In genomic region chr3:65665977-65666766, GRCm38 (mm10) we compare ENCODE assay signal across 9 mouse cellular contexts. TPM values are rescaled to one million over a fixed set of nuclear protein-coding genes. Genes with fewer than 3 reads are reported as not detected.
DNase-seq lines count a peak whose midpoint lies in the region; ATAC-seq lines count a peak whose summit lies in the region.
"Had no signal": no experiment of that assay in that cellular context is flagged by ENCODE, and none has a peak within 500 bp of the region (broad histone marks: within the 10 kb centered on the region; RNA-seq: fewer than 3 reads in every experiment).

TSS of gene Lekr1 (plus strand) at chr3:65666228.

- H3K9me3 ChIP-seq in heart, embryonic 12.5 days (replicated peaks), result no peaks in the 10 kb centered on the region
- no peaks in the 10 kb centered on the region for H3K9me3 ChIP-seq in kidney, embryonic 16.5 days (ENCODE audit: low read length)
- H3K9me3 ChIP-seq: G1E had no signal

- peak within 1 kb of the TSS; percentile 80 for H3K9ac ChIP-seq in heart, embryonic 12.5 days
- peak within 1 kb of the TSS; percentile 88 for H3K9ac ChIP-seq in kidney, embryonic 16.5 days (replicated peaks; ENCODE audit: low read length)

- 2% methylated on average over 73 of the region's 73 CpGs for WGBS in heart, embryonic 12.5 days
- under 1% methylated on average over 71 of the region's 73 CpGs for WGBS in kidney, embryonic 16.5 days

- DNase-seq in A20 (ENCODE audit: low read depth, low spot score) (peak; percentile 95), liver (peak; percentile 86)
- peak; percentile 95 for DNase-seq in brain, adult 2 months (ENCODE audit: low read depth, low spot score)
- DNase-seq in monocyte, adult 2 months (ENCODE audit: low read depth in 1 of 2, low spot score in 2 of 2), result peak; percentile 68 to 91
- peak; percentile 67 to 83 for DNase-seq in spleen, postnatal 14 days (ENCODE audit: low spot score in 2 of 2)

- ATAC-seq in erythroblast, adult 5-6 weeks (replicated peaks; ENCODE audit: low FRiP score, poor library complexity, severe bottlenecking), result peak; percentile 82
- ATAC-seq in heart, embryonic 12.5 days (ENCODE audit: insufficient number of reproducible peaks, low FRiP score), result peak; percentile 89
- ATAC-seq in kidney, embryonic 16.5 days (ENCODE audit: low FRiP score, low TSS enrichment), result peak; percentile 93

- H3K4me2 ChIP-seq in heart, embryonic 12.5 days, result peak within 1 kb of the TSS; percentile 75
- H3K4me2 ChIP-seq in kidney, embryonic 16.5 days (replicated peaks; ENCODE audit: low read depth, low read length), result peak within 1 kb of the TSS; percentile 78

- peak within 1 kb of the TSS; percentile 11; the same call in 1 of the 2 replicates for H3K27ac ChIP-seq in heart, embryonic 12.5 days (ENCODE audit: poor library complexity, severe bottlenecking)
- H3K27ac ChIP-seq in kidney, embryonic 16.5 days (ENCODE audit: low read length), result peak within 1 kb of the TSS; percentile 57

- peak within 1 kb of the TSS; percentile 77 for H3K4me3 ChIP-seq in heart, embryonic 12.5 days
- H3K4me3 ChIP-seq in kidney, embryonic 16.5 days (ENCODE audit: low read length), result peak within 1 kb of the TSS; percentile 68

- H3K4me1 ChIP-seq in heart, embryonic 12.5 days (replicated peaks), result 0 out of 2 replicates have a peak, but pooled peaks cover 3% of the 10 kb centered on the region
- H3K4me1 ChIP-seq in kidney, embryonic 16.5 days (ENCODE audit: insufficient read depth, low read length), result peaks cover 7% of the 10 kb centered on the region

- no peaks in the 10 kb centered on the region for H3K27me3 ChIP-seq in heart, embryonic 12.5 days (replicated peaks)
- no peaks in the 10 kb centered on the region for H3K27me3 ChIP-seq in kidney, embryonic 16.5 days (ENCODE audit: insufficient read depth, low read length)

- no peaks in the 10 kb centered on the region for H3K36me3 ChIP-seq in heart, embryonic 12.5 days
- no peaks in the 10 kb centered on the region for H3K36me3 ChIP-seq in kidney, embryonic 16.5 days (ENCODE audit: insufficient read depth, low read length)
- H3K36me3 ChIP-seq: G1E had no signal

RNA-seq across cellular contexts. Expression of gene Lekr1, which starts in this region (rescaled TPM):
- total RNA-seq in erythroblast, adult 5-6 weeks (2015; ENCODE audit: low replicate concordance), result 0.42 TPM in 1 of 2 replicates, not detected in the other
- total RNA-seq in erythroblast, adult 5-6 weeks (2017; ENCODE audit: low replicate concordance), result 0.51 TPM in 1 of 2 replicates, not detected in the other
- polyA plus RNA-seq in heart, embryonic 12.5 days (2016; fragmentation: Nextera tagmentation; extraction: Ambion mirVana), result 6.5 and 6.9 TPM in 2 replicates
- polyA plus RNA-seq in kidney, embryonic 16.5 days (2015; fragmentation: Nextera tagmentation; extraction: Ambion mirVana), result 7.0 and 7.7 TPM in 2 replicates
- polyA plus RNA-seq: G1E had no signal

Comparison
In these comparisons a context has a peak if more than half of its experiments do, and no peak if none do; other contexts are left out.
1. Peak in every context shown above with its lines: DNase-seq, ATAC-seq, H3K4me3 ChIP-seq and H3K27ac ChIP-seq.
2. Peak in ATAC-seq in erythroblast, adult 5-6 weeks; RNA of the gene not detected or under 1 TPM.